Mouse (Mus musculus) thymus, postnatal 14 days (tissue): ENCODE results near the gene Ptpre.
"Not testable (repeated sequence)": the region's sequence is repeated elsewhere in the genome, so short reads cannot be mapped to it uniquely, and the experiment has no call there.

Source experiments
- DNase-seq: peaks from one replicate; pipeline ENCODE4 v3.0.0; 2021

The Ptpre gene

GRCm38 (mm10) chr7:135535908-135536307 lies 1.4 kb upstream of the Ptpre start:
- DNase-seq, result no peak

GRCm38 (mm10) chr7:135537948-135538741 lies 864 bp downstream of the Ptpre start:
- no peak for DNase-seq

DNA sequence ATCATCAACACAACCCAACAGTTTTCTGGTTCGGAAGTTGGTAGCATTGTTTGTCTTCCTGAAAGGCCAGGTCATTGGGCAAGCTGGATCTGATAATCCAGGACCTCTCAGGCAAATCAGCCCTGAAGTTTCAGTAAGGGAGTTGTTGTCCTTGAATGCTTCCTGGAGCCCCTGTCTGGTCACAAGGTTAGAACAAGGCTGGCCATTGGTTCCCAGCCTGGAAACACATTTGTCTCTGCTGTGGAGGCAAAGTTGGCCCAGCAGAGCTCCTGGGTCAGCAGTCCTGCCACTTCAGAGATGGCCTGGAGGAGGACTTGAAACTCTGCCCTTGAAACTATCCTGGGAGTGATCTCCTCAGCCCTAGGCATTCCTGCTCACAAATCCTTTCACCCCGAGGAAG lies 2.1 kb downstream of the Ptpre start:
- no peak for DNase-seq

DNA sequence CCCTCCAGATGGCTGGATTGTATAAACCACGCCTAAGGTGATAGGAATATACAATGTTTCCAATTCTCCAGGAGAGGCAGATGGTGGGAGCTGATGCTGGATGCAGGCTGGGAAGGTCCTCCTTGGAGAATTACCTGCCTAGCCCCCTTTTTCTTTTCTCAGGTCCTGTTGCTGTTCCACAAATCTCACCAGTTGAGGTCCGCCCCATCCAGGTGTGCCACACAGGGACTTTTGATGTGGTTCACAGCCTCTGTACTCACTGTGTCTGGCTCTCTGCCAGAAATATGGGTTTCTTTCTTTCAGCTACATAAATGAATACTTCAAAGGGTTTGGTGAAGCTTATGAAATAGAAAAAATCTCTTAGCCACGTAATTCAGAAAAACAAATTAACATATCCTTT lies 5.0 kb downstream of the Ptpre start:
- peak; percentile 85 for DNase-seq

DNA sequence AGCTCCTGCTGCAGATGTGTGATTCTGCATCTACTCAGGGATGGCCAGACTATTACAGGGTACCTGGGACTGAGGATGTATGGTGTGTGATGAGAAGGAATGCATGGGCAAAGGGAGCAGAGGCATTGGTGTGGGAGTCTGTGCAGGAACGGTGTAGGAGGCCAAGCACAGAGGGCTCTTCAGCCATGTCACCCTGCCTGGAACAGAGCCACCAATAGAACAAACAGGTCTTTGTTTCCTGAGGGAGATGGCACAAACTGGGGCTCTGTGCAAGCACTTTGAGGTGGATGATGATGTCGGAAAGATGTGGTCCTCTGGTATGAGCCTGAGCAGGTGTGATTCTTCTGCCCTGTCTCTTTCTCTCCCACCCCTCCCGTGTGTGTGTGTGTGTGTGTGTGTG lies 5.8 kb downstream of the Ptpre start:
- DNase-seq, result no peak

GRCm38 (mm10) chr7:135544321-135544720 lies 7.0 kb downstream of the Ptpre start:
- DNase-seq, result no peak

DNA sequence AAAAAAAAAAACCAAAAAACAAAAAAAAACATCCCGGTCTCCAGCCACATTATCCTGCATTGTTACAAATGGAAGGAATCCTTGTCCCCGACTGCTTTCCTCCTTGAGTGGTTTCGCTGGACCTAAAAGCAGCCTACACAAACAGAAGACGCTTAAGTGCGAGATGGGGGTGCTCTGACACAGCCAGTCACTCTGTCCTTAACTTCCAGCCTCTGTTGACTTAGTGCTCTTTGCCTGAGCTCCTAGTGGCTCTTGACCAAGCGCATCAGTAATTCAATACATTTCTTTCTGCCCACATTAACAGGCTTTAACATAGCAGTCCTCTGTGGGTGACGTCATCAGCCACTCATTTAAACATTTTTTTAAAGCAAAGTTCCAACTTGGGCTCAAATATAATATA lies 8.7 kb downstream of the Ptpre start:
- no peak for DNase-seq

DNA sequence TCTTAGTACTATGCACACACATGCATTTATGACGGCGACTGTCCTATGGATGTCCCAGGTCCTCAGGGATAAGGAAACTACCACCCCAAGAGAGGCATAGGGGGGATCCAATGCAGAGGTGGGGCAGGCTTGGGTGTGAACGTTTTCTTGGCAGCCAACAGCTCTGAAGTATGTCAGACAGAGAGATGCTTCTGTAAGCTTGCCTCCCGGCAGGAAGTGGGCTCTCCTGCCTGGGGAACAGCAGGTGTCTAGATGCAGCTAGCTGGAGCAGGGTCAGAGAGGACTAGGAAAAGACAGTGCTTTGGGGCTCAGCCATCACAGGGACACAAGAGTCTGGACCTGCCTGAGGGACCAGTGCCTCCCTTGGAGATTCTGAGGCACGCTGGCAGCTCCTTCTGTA lies 9.2 kb downstream of the Ptpre start:
- DNase-seq, result peak; percentile 59

GRCm38 (mm10) chr7:135548434-135548833 lies 11.2 kb downstream of the Ptpre start:
- DNase-seq, result no peak

GRCm38 (mm10) chr7:135551547-135551946 lies 14.3 kb downstream of the Ptpre start:
- DNase-seq, result no peak

GRCm38 (mm10) chr7:135553550-135553949 lies 16.3 kb downstream of the Ptpre start:
- DNase-seq, result no peak

- DNase-seq, result no peak
Measured at GRCm38 (mm10) chr7:135556663-135557402, 19.6 kb downstream of the Ptpre start.

GRCm38 (mm10) chr7:135560280-135560679 lies 23.0 kb downstream of the Ptpre start:
- no peak for DNase-seq

GRCm38 (mm10) chr7:135564022-135564421 lies 26.7 kb downstream of the Ptpre start:
- no peak for DNase-seq

- no peak for DNase-seq
Measured at GRCm38 (mm10) chr7:135566013-135566412, 28.7 kb downstream of the Ptpre start.

DNA sequence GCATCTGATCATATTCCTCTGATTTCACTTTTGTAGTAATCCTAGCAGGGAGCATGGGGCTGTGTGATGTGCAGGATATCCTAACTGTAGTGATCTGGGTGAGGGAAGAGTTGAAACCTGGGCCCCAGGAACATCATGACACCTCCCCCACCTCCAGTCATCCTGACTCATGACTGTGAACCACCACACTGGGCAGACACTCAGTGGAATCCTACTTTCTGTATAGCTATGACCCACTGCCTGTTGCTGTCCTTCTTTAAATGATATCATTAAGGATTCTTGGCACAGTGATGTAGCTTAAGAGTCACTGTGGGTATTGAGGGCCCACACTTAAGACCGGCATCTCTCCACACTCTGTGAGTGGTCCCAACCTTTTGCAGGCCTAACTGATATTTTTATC lies 30.3 kb downstream of the Ptpre start:
- no peak for DNase-seq

GRCm38 (mm10) chr7:135568550-135568949 lies 31.3 kb downstream of the Ptpre start:
- no peak for DNase-seq

DNA sequence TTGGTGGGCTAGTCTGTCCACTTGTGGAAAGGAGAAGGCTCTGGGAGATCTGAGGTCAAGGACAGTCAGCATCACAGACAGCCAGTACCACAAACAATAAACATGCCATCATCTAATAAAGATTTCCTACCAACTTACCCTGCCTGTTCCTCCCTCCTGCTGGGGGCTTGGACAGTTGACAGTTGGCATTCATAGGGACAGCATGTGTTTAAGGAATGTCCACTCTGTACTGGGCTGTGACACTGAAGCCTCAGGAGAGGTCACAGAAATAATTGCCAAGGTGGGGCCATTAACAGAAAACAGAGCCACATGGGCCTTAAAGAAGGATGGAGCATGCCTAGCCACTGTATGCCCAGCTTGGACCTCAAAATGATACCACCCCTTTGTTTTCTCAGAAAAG lies 34.1 kb downstream of the Ptpre start:
- DNase-seq, result no peak

GRCm38 (mm10) chr7:135571951-135572559 lies 34.8 kb downstream of the Ptpre start:
- DNase-seq, result no peak

DNA sequence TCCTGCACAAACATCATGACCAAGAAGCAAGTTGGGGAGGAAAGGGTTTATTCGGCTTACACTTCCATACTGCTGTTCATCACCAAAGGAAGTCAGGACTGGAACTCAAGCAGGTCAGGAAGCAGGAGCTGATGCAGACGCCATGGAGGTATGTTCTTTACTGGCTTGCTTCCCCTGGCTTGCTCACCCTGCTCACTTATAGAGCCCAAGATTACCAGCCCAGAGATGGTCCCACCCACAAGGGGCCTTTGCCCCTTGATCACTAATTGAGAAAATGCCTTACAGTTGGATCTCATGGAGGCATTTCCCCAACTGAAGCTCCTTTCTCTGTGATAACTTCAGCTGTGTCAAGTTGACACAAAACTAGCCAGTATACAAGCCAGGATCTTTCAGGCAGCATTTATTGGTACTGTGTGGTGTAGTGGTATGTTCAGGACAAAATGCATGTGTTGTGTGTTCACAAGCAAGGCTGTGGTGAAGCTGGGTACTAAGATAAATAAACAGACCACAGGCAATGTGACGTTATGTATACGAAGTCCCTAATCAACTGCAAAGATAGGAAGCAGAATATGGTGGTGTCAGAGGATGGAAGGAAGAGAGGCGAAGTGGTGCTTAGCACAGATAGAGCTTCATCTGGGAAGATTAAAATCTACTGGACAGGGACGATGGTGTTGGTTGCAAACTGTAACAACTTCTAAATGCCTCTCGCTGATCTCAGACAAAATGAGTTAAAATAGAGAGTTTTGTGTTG lies 38.2 kb downstream of the Ptpre start:
- DNase-seq, result not testable (repeated sequence)

- DNase-seq, result no peak
Measured at GRCm38 (mm10) chr7:135576329-135576728, 39.0 kb downstream of the Ptpre start.

DNA sequence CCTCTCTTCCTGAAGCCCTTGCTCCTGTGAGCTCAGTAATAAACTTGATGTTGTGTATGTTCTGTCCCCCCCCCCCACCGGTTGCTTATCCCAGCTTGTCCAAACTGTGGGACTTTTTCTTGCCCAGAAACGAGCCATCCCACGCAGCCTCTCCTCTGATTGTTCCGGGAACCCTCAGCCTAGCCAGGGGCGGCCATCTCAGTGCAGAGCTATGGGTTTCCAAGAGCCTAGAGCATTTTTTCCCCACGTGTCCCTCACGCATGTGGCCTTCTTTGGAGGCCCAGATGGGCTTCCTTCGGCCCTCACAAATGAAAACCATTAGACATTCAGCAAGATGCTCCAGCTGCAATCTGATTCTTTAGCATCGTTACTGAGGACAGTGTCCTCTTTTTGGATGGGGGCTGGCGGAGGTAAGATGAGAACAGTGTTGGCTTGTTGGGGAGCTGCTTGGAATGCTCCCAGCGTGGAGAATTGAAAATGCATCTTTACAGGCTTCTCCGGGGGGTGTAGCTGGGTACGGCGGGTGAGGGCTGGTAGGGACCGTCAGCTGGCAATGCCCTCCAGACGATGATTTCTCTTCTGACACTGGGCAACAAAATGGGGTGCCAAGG lies 41.5 kb downstream of the Ptpre start:
- no peak for DNase-seq
